Mouse (Mus musculus) thymus, postnatal 36 days (tissue): ENCODE measurements around the gene Rnf212b.
A peak's percentile ranks its signal among the peaks of the same experiment; 100 is the strongest.
"Not testable (repeated sequence)": the region's sequence is repeated elsewhere in the genome, so short reads cannot be mapped to it uniquely, and the experiment has no call there.

Experiments
- DNase-seq, 2 experiments: peaks; one replicate each; pipeline ENCODE4 v3.0.0; 2022; ENCODE audit warnings: mixed read lengths in 2 of 2

Gene Rnf212b

GRCm38 (mm10) chr14:54813991-54814390 lies at the start of gene Rnf212b:
TSS of gene Rnf212b (plus strand) at chr14:54814141.
- DNase-seq: peak in 1 of 2 experiments; percentile 6

- DNase-seq: not testable (repeated sequence)
These were observed 47.0 kb upstream of the Rnf212b start for GRCm38 (mm10) chr14:54766937-54767336.

- DNase-seq: no peak
These were observed 45.5 kb upstream of the Rnf212b start for GRCm38 (mm10) chr14:54768314-54769067.

GRCm38 (mm10) chr14:54769068-54769425 lies 44.9 kb upstream of the Rnf212b start:
- DNase-seq: no peak

- DNase-seq: no peak
These were observed 43.6 kb upstream of the Rnf212b start for GRCm38 (mm10) chr14:54770373-54770772.

- no peak for DNase-seq
These were observed 41.5 kb upstream of the Rnf212b start for GRCm38 (mm10) chr14:54772333-54772856.

GRCm38 (mm10) chr14:54775534-54776041 lies 38.4 kb upstream of the Rnf212b start:
- DNase-seq: no peak

GRCm38 (mm10) chr14:54776768-54777167 lies 37.2 kb upstream of the Rnf212b start:
- no peak for DNase-seq

- DNase-seq: no peak
These were observed 36.0 kb upstream of the Rnf212b start for GRCm38 (mm10) chr14:54777893-54778292.

GRCm38 (mm10) chr14:54780084-54780483 lies 33.9 kb upstream of the Rnf212b start:
- DNase-seq: no peak

GRCm38 (mm10) chr14:54780836-54781609 lies 32.9 kb upstream of the Rnf212b start:
- peak; percentile 9 to 12 for DNase-seq

- peak; percentile 56 to 67 for DNase-seq
These were observed 32.2 kb upstream of the Rnf212b start, which contains the start of gene Slc7a8 for GRCm38 (mm10) chr14:54781610-54782365. TSS of gene Slc7a8 (minus strand) at chr14:54781946.

GRCm38 (mm10) chr14:54782971-54783370 lies 31.0 kb upstream of the Rnf212b start:
- no peak for DNase-seq

- DNase-seq: peak; percentile 77 to 83
These were observed 28.0 kb upstream of the Rnf212b start for GRCm38 (mm10) chr14:54785898-54786297.

- no peak for DNase-seq
These were observed 27.5 kb upstream of the Rnf212b start for GRCm38 (mm10) chr14:54786489-54786888.

GRCm38 (mm10) chr14:54787226-54787625 lies 26.7 kb upstream of the Rnf212b start:
- DNase-seq: no peak

- DNase-seq: no peak
These were observed 25.7 kb upstream of the Rnf212b start for GRCm38 (mm10) chr14:54788231-54788630.

GRCm38 (mm10) chr14:54792166-54792565 lies 21.8 kb upstream of the Rnf212b start:
- DNase-seq: no peak

- no peak for DNase-seq
These were observed 20.6 kb upstream of the Rnf212b start for GRCm38 (mm10) chr14:54793351-54793750.

GRCm38 (mm10) chr14:54793894-54794830 lies 19.8 kb upstream of the Rnf212b start:
- DNase-seq: no peak

GRCm38 (mm10) chr14:54795901-54796300 lies 18.0 kb upstream of the Rnf212b start:
- no peak for DNase-seq

- DNase-seq: no peak
These were observed 17.2 kb upstream of the Rnf212b start for GRCm38 (mm10) chr14:54796760-54797159.
